Mouse (Mus musculus) hematopoietic multipotent progenitor cell, adult 10-12 weeks (in vitro differentiated cells): Measurements from ENCODE around the gene Nnmt. TPM values are rescaled to one million over a fixed set of nuclear protein-coding genes. Genes with fewer than 3 reads are reported as not detected.

Experiments used
- polyA plus RNA-seq: library from polyadenylated mRNA; stranded (reverse); fragments of >175 nt; gene quantifications from 2 replicates; pipeline ENCODE4 v1.2.3, GENCODE M21; 2012; ENCODE audit warnings: low replicate concordance

The Nnmt gene
- polyA plus RNA-seq: not detected in 2 replicates

GRCm38 (mm10) chr9:48604939-48605598, at the start of gene Nnmt:
Nnmt (minus strand) TSS chr9:48605153.

Other genes with a start within 250 kb of the Nnmt start
- 68.6 and 105 TPM in 2 replicates for gene Rexo2, start 124.5 kb downstream of the Nnmt start, polyA plus RNA-seq
- gene Rbm7, start 109.9 kb downstream of the Nnmt start, polyA plus RNA-seq: 31.0 and 38.1 TPM in 2 replicates
- 34.2 and 60.5 TPM in 2 replicates for gene Gm5617, start 109.7 kb downstream of the Nnmt start, polyA plus RNA-seq
- gene Zbtb16, start 231.1 kb upstream of the Nnmt start, polyA plus RNA-seq: 1.6 and 4.3 TPM in 2 replicates